Mouse (Mus musculus): Measurements from ENCODE around the gene Setd1b.

The Setd1b gene

GRCm38 (mm10) chr5:123140694-123141554 is 1.1 kb upstream of the Setd1b start:
- peak; percentile 94 to 96 for DNase-seq

GRCm38 (mm10) chr5:123141555-123142160 is 335 bp upstream of the Setd1b start:
- DNase-seq, result peak; percentile 76 to 79

GRCm38 (mm10) chr5:123143251-123143970 is 1.4 kb downstream of the Setd1b start:
- peak; percentile 56 to 60 for DNase-seq

- no peak for DNase-seq
These were observed 2.2 kb downstream of the Setd1b start for GRCm38 (mm10) chr5:123143971-123144745.

- no peak for DNase-seq
These were observed 3.0 kb downstream of the Setd1b start for GRCm38 (mm10) chr5:123144746-123145590.

- DNase-seq, result no peak
These were observed 4.4 kb downstream of the Setd1b start for GRCm38 (mm10) chr5:123146357-123146756.

- DNase-seq, result no peak
These were observed 5.6 kb downstream of the Setd1b start for GRCm38 (mm10) chr5:123147569-123147968.

GRCm38 (mm10) chr5:123148073-123148722 is 6.2 kb downstream of the Setd1b start:
- DNase-seq, result peak; percentile 37 to 50

- DNase-seq, result peak; percentile 95 to 97
These were observed 7.7 kb downstream of the Setd1b start for GRCm38 (mm10) chr5:123149451-123150400.

- no peak for DNase-seq
These were observed 8.6 kb downstream of the Setd1b start for GRCm38 (mm10) chr5:123150641-123151040.

- DNase-seq, result no peak
These were observed 9.1 kb downstream of the Setd1b start for GRCm38 (mm10) chr5:123151077-123151476.

GRCm38 (mm10) chr5:123151707-123152362 is 9.8 kb downstream of the Setd1b start:
- no peak for DNase-seq

GRCm38 (mm10) chr5:123152901-123153300 is 10.9 kb downstream of the Setd1b start:
- DNase-seq, result no peak

GRCm38 (mm10) chr5:123155425-123155824 is 13.4 kb downstream of the Setd1b start:
- DNase-seq, result peak; percentile 81 to 84

GRCm38 (mm10) chr5:123156763-123157162 is 14.8 kb downstream of the Setd1b start:
- peak; percentile 39 to 47 for DNase-seq

- no peak for DNase-seq
These were observed 16.0 kb downstream of the Setd1b start for GRCm38 (mm10) chr5:123157972-123158371.

GRCm38 (mm10) chr5:123159446-123159845 is 17.5 kb downstream of the Setd1b start:
- no peak for DNase-seq

GRCm38 (mm10) chr5:123159866-123160265 is 17.9 kb downstream of the Setd1b start:
- no peak for DNase-seq

- no peak for DNase-seq
These were observed 18.3 kb downstream of the Setd1b start for GRCm38 (mm10) chr5:123160341-123160740.

All from cerebellum, postnatal 14 days (tissue).